Mouse (Mus musculus): Measurements from ENCODE around the gene Efna1. TPM values are rescaled to one million over a fixed set of nuclear protein-coding genes. Genes with fewer than 3 reads are reported as not detected.

Gene Efna1
- polyA plus RNA-seq, 1 experiment from 2014 or later, result 58.8 TPM

DNA sequence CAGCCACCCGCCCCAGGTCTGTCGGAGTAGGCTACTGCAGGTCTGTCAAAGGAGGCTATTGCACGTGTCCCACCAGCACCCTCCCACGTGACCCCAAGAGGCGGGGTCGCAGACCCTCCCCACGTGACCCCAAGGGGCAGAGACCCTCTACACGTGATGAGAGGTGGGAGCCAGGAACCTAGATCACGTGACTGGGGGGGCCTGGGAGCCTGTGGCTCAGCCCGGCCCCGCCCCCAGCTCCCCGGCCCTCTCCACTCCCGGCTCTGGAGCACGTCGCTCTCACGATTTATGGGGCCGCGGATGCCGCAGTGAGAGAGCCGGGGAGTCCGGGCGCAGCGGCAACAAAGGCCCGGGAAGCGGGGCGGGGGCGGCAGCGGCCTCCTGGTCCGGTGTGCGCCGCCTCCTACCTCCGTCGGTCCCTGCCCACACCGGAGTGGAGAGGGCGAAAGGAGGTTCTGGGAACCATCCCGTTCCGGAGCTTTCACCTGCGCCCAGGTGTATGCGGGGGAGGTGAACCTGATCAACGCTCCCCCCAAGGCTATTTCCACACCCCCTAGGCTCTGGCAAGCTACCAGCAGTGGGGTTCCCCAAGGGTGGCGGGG lies 39.7 kb upstream of the Efna1 start:
- peaks cover 53% of the 10 kb centered on the region for H3K4me1 ChIP-seq (ENCODE audit: control insufficient read depth, insufficient read depth, low read length)
- no peaks in the 10 kb centered on the region for H3K36me3 ChIP-seq (ENCODE audit: control insufficient read depth, insufficient read depth, low read length)
- ATAC-seq (ENCODE audit: low FRiP score, low TSS enrichment), result peak; percentile 28
- peak overlapping the region; percentile 69 for H3K9ac ChIP-seq (ENCODE audit: low read depth, low read length)
- H3K4me2 ChIP-seq (replicated peaks; ENCODE audit: low read depth, low read length), result peak overlapping the region; percentile 97
- WGBS, result 1% methylated on average over 36 of the region's 41 CpGs
- no peak overlapping the region for H3K27ac ChIP-seq (ENCODE audit: low read depth, low read length)
- no peaks in the 10 kb centered on the region for H3K9me3 ChIP-seq (ENCODE audit: control insufficient read depth, low read length)
- H3K4me3 ChIP-seq (ENCODE audit: low read length), result peak overlapping the region; percentile 64
- H3K27me3 ChIP-seq (ENCODE audit: control insufficient read depth, insufficient read depth, low read length), result peaks cover 35% of the 10 kb centered on the region

GRCm38 (mm10) chr3:89319591-89320350 lies 38.8 kb upstream of the Efna1 start:
- 2% methylated on average over 54 of the region's 58 CpGs for WGBS
- peaks cover 61% of the 10 kb centered on the region for H3K4me1 ChIP-seq (ENCODE audit: control insufficient read depth, insufficient read depth, low read length)
- no peaks in the 10 kb centered on the region for H3K9me3 ChIP-seq (ENCODE audit: control insufficient read depth, low read length)
- H3K27me3 ChIP-seq (ENCODE audit: control insufficient read depth, insufficient read depth, low read length), result peaks cover 35% of the 10 kb centered on the region
- peak overlapping the region; percentile 64 for H3K4me3 ChIP-seq (ENCODE audit: low read length)
- H3K4me2 ChIP-seq (replicated peaks; ENCODE audit: low read depth, low read length), result peak overlapping the region; percentile 97
- no peak for ATAC-seq (ENCODE audit: low FRiP score, low TSS enrichment)
- H3K27ac ChIP-seq (ENCODE audit: low read depth, low read length), result no peak overlapping the region
- no peaks in the 10 kb centered on the region for H3K36me3 ChIP-seq (ENCODE audit: control insufficient read depth, insufficient read depth, low read length)
- peak overlapping the region; percentile 51 for H3K9ac ChIP-seq (ENCODE audit: low read depth, low read length)

GRCm38 (mm10) chr3:89318971-89319590 lies 38.1 kb upstream of the Efna1 start:
- H3K4me1 ChIP-seq (ENCODE audit: control insufficient read depth, insufficient read depth, low read length), result peaks cover 62% of the 10 kb centered on the region
- H3K27ac ChIP-seq (ENCODE audit: low read depth, low read length), result no peak overlapping the region
- H3K36me3 ChIP-seq (ENCODE audit: control insufficient read depth, insufficient read depth, low read length), result no peaks in the 10 kb centered on the region
- H3K9ac ChIP-seq (ENCODE audit: low read depth, low read length), result peak overlapping the region; percentile 51
- ATAC-seq (ENCODE audit: low FRiP score, low TSS enrichment), result no peak
- WGBS, result 17% methylated on average over 21 of the region's 21 CpGs
- H3K9me3 ChIP-seq (ENCODE audit: control insufficient read depth, low read length), result no peaks in the 10 kb centered on the region
- peak overlapping the region; percentile 64 for H3K4me3 ChIP-seq (ENCODE audit: low read length)
- H3K4me2 ChIP-seq (replicated peaks; ENCODE audit: low read depth, low read length), result peak overlapping the region; percentile 97
- peaks cover 35% of the 10 kb centered on the region for H3K27me3 ChIP-seq (ENCODE audit: control insufficient read depth, insufficient read depth, low read length)

DNA sequence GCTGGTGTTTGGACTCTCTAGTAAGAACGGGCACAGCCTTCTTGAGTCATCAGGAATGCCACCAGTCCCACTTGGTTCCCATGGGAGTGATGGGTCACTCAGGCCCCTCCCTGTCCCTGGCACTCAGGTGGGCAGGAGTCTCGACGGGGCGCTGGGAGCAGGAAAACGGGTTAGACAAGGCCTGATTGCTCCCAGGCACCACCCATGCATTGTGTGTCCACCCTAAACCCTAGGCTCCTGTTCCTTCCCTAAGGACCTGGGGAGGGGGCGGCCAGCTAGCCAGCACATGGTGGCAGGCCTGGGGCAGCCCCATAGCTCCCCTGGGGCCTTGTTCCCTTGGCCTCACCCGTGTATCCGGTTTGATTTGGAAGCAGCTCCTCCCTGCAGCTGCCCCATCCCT lies 37.4 kb upstream of the Efna1 start:
- Histone ChIP-seq H3K27me3 (ENCODE audit: control insufficient read depth, insufficient read depth, low read length) (peaks cover 35% of the 10 kb centered on the region), H3K4me2 (replicated peaks; ENCODE audit: low read depth, low read length) (no peak overlapping the region), H3K27ac (ENCODE audit: low read depth, low read length) (no peak overlapping the region), H3K4me1 (ENCODE audit: control insufficient read depth, insufficient read depth, low read length) (peaks cover 62% of the 10 kb centered on the region), H3K9me3 (ENCODE audit: control insufficient read depth, low read length) (no peaks in the 10 kb centered on the region), H3K4me3 (ENCODE audit: low read length) (no peak overlapping the region), H3K36me3 (ENCODE audit: control insufficient read depth, insufficient read depth, low read length) (no peaks in the 10 kb centered on the region), H3K9ac (ENCODE audit: low read depth, low read length) (no peak overlapping the region)
- no peak for ATAC-seq (ENCODE audit: low FRiP score, low TSS enrichment)
- WGBS, result 75% methylated on average over 8 of the region's 8 CpGs

- H3K4me1 ChIP-seq (ENCODE audit: control insufficient read depth, insufficient read depth, low read length), result peaks cover 59% of the 10 kb centered on the region
- no peak overlapping the region for H3K4me3 ChIP-seq (ENCODE audit: low read length)
- no peak overlapping the region for H3K4me2 ChIP-seq (replicated peaks; ENCODE audit: low read depth, low read length)
Measured at GRCm38 (mm10) chr3:89317246-89317645, 36.3 kb upstream of the Efna1 start.

DNA sequence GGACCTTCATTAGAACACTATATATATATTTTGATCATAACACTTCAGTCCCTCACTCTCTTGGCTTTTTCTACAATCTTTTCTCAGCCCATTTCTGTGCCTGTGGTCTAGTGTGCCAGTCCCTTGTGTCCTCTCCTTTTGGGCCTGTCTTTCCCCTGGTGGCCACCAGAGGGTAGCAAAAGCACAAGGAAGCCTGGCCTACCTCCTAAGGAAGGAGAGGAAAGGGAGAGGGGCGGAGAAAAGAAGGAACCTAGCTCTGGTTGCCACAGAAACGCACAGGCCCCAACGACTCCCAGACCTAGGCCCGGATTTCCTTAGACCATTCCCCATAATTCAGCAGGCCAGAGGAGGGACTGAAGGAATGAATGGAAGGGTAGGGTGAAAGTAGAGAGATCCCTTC lies 35.9 kb upstream of the Efna1 start:
- no peak overlapping the region for H3K9ac ChIP-seq (ENCODE audit: low read depth, low read length)
- peak overlapping the region; percentile 61; the same call in 1 of the 2 replicates for H3K4me2 ChIP-seq (replicated peaks; ENCODE audit: low read depth, low read length)
- H3K4me1 ChIP-seq (ENCODE audit: control insufficient read depth, insufficient read depth, low read length), result peaks cover 56% of the 10 kb centered on the region
- H3K27ac ChIP-seq (ENCODE audit: low read depth, low read length), result no peak overlapping the region
- H3K9me3 ChIP-seq (ENCODE audit: control insufficient read depth, low read length), result no peaks in the 10 kb centered on the region
- WGBS, result 0% methylated on average over 4 of the region's 4 CpGs
- ATAC-seq (ENCODE audit: low FRiP score, low TSS enrichment), result peak; percentile 40; the same call in 1 of the 2 replicates
- peaks cover 32% of the 10 kb centered on the region for H3K27me3 ChIP-seq (ENCODE audit: control insufficient read depth, insufficient read depth, low read length)
- no peak overlapping the region for H3K4me3 ChIP-seq (ENCODE audit: low read length)
- H3K36me3 ChIP-seq (ENCODE audit: control insufficient read depth, insufficient read depth, low read length), result no peaks in the 10 kb centered on the region

More at GRCm38 (mm10) chr3:89317246-89317645, 36.3 kb upstream of the Efna1 start:
- Histone ChIP-seq H3K9me3 (ENCODE audit: control insufficient read depth, low read length) (no peaks in the 10 kb centered on the region), H3K27ac (ENCODE audit: low read depth, low read length) (no peak overlapping the region), H3K36me3 (ENCODE audit: control insufficient read depth, insufficient read depth, low read length) (no peaks in the 10 kb centered on the region), H3K9ac (ENCODE audit: low read depth, low read length) (no peak overlapping the region), H3K27me3 (ENCODE audit: control insufficient read depth, insufficient read depth, low read length) (peaks cover 32% of the 10 kb centered on the region)
- 64% methylated on average over 6 of the region's 6 CpGs for WGBS
- no peak for ATAC-seq (ENCODE audit: low FRiP score, low TSS enrichment)

GRCm38 (mm10) chr3:89315930-89316831 lies 35.2 kb upstream of the Efna1 start:
- peaks cover 49% of the 10 kb centered on the region for H3K4me1 ChIP-seq (ENCODE audit: control insufficient read depth, insufficient read depth, low read length)

DNA sequence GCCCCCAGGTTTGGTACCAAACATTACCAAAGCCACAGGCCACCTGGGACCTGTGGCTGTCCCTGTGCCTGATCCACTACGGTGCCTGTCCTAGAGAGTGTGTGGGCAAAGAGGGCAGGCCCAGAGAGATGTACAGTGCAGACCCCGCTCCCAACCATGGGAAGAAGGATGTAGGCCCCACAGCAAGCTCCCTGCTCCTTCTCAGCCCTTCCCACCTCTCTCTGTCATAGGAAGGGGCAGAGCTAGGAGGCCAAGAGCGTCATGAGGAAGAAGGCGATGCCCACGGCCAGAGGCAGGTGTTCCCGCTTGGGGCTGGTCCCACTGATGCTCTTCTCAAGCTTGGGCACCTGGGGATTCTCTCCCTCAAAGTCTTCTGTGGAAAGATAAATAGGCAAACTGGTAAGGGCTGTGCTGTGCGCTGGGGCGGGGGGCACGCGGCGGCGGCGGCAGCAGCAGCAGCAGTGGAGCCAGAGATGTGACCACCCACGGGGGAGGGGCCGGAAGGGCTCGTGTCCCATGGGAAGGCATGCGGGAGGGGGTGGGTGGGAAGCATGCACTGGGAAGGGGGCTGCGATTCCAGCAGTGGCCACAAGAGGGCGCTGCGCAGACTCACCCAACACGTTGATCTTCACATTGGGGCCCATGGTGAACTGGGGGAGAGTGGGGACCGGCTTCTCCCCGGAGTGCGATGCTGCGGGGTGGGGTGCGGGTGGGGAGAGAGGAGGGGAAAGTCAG lies 34.4 kb upstream of the Efna1 start:
- Histone ChIP-seq H3K4me2 (replicated peaks; ENCODE audit: low read depth, low read length) (peak overlapping the region; percentile 61), H3K9ac (ENCODE audit: low read depth, low read length) (peak overlapping the region; percentile 60), H3K9me3 (ENCODE audit: control insufficient read depth, low read length) (no peaks in the 10 kb centered on the region), H3K27ac (ENCODE audit: low read depth, low read length) (no peak overlapping the region), H3K4me1 (ENCODE audit: control insufficient read depth, insufficient read depth, low read length) (peaks cover 43% of the 10 kb centered on the region), H3K27me3 (ENCODE audit: control insufficient read depth, insufficient read depth, low read length) (peaks cover 23% of the 10 kb centered on the region), H3K4me3 (ENCODE audit: low read length) (peak overlapping the region; percentile 33), H3K36me3 (ENCODE audit: control insufficient read depth, insufficient read depth, low read length) (no peaks in the 10 kb centered on the region)
- ATAC-seq (ENCODE audit: low FRiP score, low TSS enrichment), result peak; percentile 24
- WGBS, result 9% methylated on average over 21 of the region's 26 CpGs

More at GRCm38 (mm10) chr3:89315930-89316831, 35.2 kb upstream of the Efna1 start:
- H3K4me2 ChIP-seq (replicated peaks; ENCODE audit: low read depth, low read length), result peak overlapping the region; percentile 61
- no peaks in the 10 kb centered on the region for H3K9me3 ChIP-seq (ENCODE audit: control insufficient read depth, low read length)
- no peaks in the 10 kb centered on the region for H3K36me3 ChIP-seq (ENCODE audit: control insufficient read depth, insufficient read depth, low read length)
- H3K4me3 ChIP-seq (ENCODE audit: low read length), result peak overlapping the region; percentile 33
- WGBS, result 16% methylated on average over 40 of the region's 40 CpGs
- H3K27me3 ChIP-seq (ENCODE audit: control insufficient read depth, insufficient read depth, low read length), result peaks cover 28% of the 10 kb centered on the region
- H3K9ac ChIP-seq (ENCODE audit: low read depth, low read length), result peak overlapping the region; percentile 29; the same call in 1 of the 2 replicates
- ATAC-seq (ENCODE audit: low FRiP score, low TSS enrichment), result peak; percentile 12; the same call in 1 of the 2 replicates
- no peak overlapping the region for H3K27ac ChIP-seq (ENCODE audit: low read depth, low read length)
